Mouse (Mus musculus): ENCODE data around the gene Fam166a. TPM values are rescaled to one million over a fixed set of nuclear protein-coding genes. Genes with fewer than 3 reads are reported as not detected.

The Fam166a gene
- total RNA-seq, 2 experiments from 2014 or later: not detected

GRCm38 (mm10) chr2:25264851-25265250, 46.3 kb downstream of the Fam166a start:
- ATAC-seq (replicated peaks; ENCODE audit: low FRiP score, poor library complexity, severe bottlenecking): no peak

DNA sequence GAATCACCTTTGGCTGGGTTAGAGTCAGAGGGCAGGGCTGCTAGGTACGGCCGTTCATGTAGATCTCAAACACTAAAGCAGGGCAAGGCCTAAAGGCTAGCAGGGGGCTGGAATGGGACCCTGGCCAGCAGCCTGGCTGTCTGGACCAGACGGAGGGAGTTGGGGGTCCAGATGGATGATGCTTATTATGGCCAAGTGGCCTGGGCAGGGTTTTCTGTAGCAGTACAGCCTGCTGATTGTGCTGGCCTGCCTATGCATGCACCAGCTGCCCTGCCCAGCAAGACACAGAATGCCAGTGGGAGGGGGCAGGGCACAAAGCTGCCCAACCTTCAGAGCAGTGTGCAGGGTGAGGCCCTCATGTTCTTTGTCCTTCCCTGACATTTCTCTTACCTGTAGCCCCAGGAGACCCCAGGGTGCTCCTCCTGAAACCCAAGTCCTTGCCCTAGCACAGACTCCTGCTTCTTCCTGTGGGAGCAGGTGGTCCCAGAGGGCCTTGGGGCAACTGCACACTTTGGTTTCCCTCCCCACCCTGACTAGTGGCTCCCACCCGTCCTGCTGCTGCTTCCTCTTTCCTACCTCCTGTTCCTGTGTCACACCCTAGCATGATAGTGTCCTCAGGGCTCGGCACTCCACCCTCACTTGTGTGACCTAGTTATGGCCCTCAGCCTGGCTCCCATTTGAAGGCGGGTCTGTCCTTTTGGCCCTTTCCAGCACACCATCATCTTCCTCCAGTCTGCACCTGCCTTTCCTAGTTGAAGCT, 47.5 kb downstream of the Fam166a start:
- no peak for ATAC-seq (replicated peaks; ENCODE audit: low FRiP score, poor library complexity, severe bottlenecking)

DNA sequence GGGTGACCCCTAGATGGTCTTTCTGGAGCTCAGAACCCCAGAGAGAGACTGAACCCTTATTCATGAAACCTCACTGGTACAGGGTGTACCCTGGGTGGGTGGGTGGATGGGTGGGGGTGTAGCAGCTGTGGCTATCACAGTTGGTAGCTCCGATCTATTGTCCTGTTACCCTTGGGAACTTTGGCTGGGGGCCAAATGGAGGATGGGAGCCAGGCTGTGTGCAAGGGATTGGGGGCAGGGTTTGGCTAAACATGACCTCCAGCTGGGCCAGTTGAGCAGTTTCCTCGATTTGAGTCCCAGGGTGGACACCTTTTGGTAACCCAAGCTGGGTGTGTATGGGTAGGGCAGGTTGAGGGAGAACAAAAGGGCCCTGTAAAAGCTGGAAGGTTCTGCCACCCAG, 48.2 kb downstream of the Fam166a start:
- ATAC-seq (replicated peaks; ENCODE audit: low FRiP score, poor library complexity, severe bottlenecking): no peak

DNA sequence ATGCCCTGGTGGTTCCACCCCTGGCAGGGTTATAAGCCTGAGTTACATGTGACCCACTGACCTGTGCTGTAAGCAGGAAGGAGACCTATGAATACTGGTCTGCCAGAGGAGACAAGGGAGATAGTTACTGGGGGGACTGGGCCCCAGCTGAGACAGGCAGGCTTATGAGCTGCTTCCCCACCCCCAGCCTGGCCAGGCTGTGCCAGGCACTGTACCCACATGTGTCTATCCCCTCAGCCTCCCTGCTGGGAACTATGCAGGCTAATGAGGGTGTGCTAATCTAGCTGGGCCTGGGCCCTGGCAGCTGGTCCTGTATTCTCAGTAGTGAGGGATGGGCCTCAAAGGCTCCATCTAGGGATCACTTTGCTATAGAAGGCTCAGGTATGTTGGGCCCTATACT, 48.7 kb downstream of the Fam166a start:
- no peak for ATAC-seq (replicated peaks; ENCODE audit: low FRiP score, poor library complexity, severe bottlenecking)

DNA sequence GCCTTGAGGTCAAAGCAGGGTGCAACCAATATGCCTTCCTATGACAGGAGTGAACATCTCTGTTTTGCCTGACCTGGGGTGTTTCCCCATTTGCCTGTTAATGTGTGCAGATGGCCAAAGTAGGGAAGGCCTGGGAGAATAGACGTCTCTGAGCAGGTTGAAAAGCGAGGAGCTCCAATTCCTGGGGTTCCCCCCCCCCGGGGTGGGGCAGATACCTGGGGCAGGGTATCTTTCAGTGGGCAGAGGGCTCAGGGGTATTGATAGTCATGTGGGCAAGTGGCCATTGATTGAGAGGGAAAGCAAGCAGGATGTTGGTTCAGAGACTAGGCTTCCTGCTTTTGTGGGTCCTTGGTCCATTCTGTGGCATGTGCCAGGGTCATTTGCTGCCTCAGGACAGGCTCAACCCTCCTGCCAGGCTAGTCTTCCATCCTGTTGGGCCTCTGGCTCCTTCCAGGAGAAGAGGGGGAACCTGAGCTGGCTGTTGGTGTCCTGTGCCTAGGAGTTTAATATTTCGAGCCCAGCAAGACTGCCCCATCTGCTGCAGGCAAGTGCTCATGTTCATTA, 49.3 kb downstream of the Fam166a start:
- ATAC-seq (replicated peaks; ENCODE audit: low FRiP score, poor library complexity, severe bottlenecking): no peak

Other genes starting within 250 kb of the Fam166a start
Only the 30 nearest of the 32 such genes appear.
- 1.7 and 2.1 TPM in 2 replicates for gene Nsmf, start 164.4 kb upstream of the Fam166a start, total RNA-seq (2015; ENCODE audit: low replicate concordance)
- 0.60 and 1.5 TPM in 2 replicates for gene Nsmf, start 164.4 kb upstream of the Fam166a start, total RNA-seq (2017; ENCODE audit: low replicate concordance)
- not detected in 2 replicates for gene Entpd8, start 138.4 kb upstream of the Fam166a start, total RNA-seq (2015; ENCODE audit: low replicate concordance)
- gene Entpd8, start 138.4 kb upstream of the Fam166a start, total RNA-seq (2017; ENCODE audit: low replicate concordance): not detected in 2 replicates
- gene Noxa1, start 123.6 kb upstream of the Fam166a start, total RNA-seq (2015; ENCODE audit: low replicate concordance): not detected in 2 replicates
- not detected in 2 replicates for gene Noxa1, start 123.6 kb upstream of the Fam166a start, total RNA-seq (2017; ENCODE audit: low replicate concordance)
- not detected in 2 replicates for gene Nrarp, start 38.0 kb upstream of the Fam166a start, total RNA-seq (2015; ENCODE audit: low replicate concordance)
- 0.51 TPM in 1 of 2 replicates, not detected in the other for gene Nrarp, start 38.0 kb upstream of the Fam166a start, total RNA-seq (2017; ENCODE audit: low replicate concordance)
- 3.1 and 5.0 TPM in 2 replicates for gene Tor4a, start 21.9 kb upstream of the Fam166a start, total RNA-seq (2015; ENCODE audit: low replicate concordance)
- 6.7 and 7.4 TPM in 2 replicates for gene Tor4a, start 21.9 kb upstream of the Fam166a start, total RNA-seq (2017; ENCODE audit: low replicate concordance)
- gene Nelfb, start 7.3 kb upstream of the Fam166a start, total RNA-seq (2015; ENCODE audit: low replicate concordance): 0.77 and 6.1 TPM in 2 replicates
- gene Nelfb, start 7.3 kb upstream of the Fam166a start, total RNA-seq (2017; ENCODE audit: low replicate concordance): 19.5 and 25.7 TPM in 2 replicates
- not detected in 2 replicates for gene Stpg3, start 4.1 kb upstream of the Fam166a start, total RNA-seq (2015; ENCODE audit: low replicate concordance)
- 0.34 TPM in 1 of 2 replicates, not detected in the other for gene Stpg3, start 4.1 kb upstream of the Fam166a start, total RNA-seq (2017; ENCODE audit: low replicate concordance)
- gene Tubb4b, start 6.0 kb downstream of the Fam166a start, total RNA-seq (2015; ENCODE audit: low replicate concordance): 161 and 203 TPM in 2 replicates
- 205 and 234 TPM in 2 replicates for gene Tubb4b, start 6.0 kb downstream of the Fam166a start, total RNA-seq (2017; ENCODE audit: low replicate concordance)
- gene Slc34a3, start 15.6 kb downstream of the Fam166a start, total RNA-seq (2015; ENCODE audit: low replicate concordance): not detected in 2 replicates
- not detected in 2 replicates for gene Slc34a3, start 15.6 kb downstream of the Fam166a start, total RNA-seq (2017; ENCODE audit: low replicate concordance)
- not detected in 2 replicates for gene Rnf224, start 18.0 kb downstream of the Fam166a start, total RNA-seq (2015; ENCODE audit: low replicate concordance)
- not detected in 2 replicates for gene Rnf224, start 18.0 kb downstream of the Fam166a start, total RNA-seq (2017; ENCODE audit: low replicate concordance)
- gene Rnf208, start 23.5 kb downstream of the Fam166a start, total RNA-seq (2015; ENCODE audit: low replicate concordance): not detected in 2 replicates
- gene Rnf208, start 23.5 kb downstream of the Fam166a start, total RNA-seq (2017; ENCODE audit: low replicate concordance): not detected in 2 replicates
- not detected in 2 replicates for gene Cysrt1, start 23.7 kb downstream of the Fam166a start, total RNA-seq (2015; ENCODE audit: low replicate concordance)
- not detected in 2 replicates for gene Cysrt1, start 23.7 kb downstream of the Fam166a start, total RNA-seq (2017; ENCODE audit: low replicate concordance)
- 2.1 and 3.3 TPM in 2 replicates for gene AL732309.1, start 28.1 kb downstream of the Fam166a start, total RNA-seq (2015; ENCODE audit: low replicate concordance)
- gene AL732309.1, start 28.1 kb downstream of the Fam166a start, total RNA-seq (2017; ENCODE audit: low replicate concordance): 1.6 TPM in 1 of 2 replicates, not detected in the other
- gene Tmem203, start 36.7 kb downstream of the Fam166a start, total RNA-seq (2015; ENCODE audit: low replicate concordance): 2.5 and 8.8 TPM in 2 replicates
- 2.2 and 3.7 TPM in 2 replicates for gene Tmem203, start 36.7 kb downstream of the Fam166a start, total RNA-seq (2017; ENCODE audit: low replicate concordance)
- 1.5 and 4.0 TPM in 2 replicates for gene Tprn, start 43.9 kb downstream of the Fam166a start, total RNA-seq (2015; ENCODE audit: low replicate concordance)
- 0.26 and 2.6 TPM in 2 replicates for gene Tprn, start 43.9 kb downstream of the Fam166a start, total RNA-seq (2017; ENCODE audit: low replicate concordance)
- 36.5 and 67.5 TPM in 2 replicates for gene Ssna1, start 53.7 kb downstream of the Fam166a start, total RNA-seq (2015; ENCODE audit: low replicate concordance)
- 9.9 and 24.8 TPM in 2 replicates for gene Ssna1, start 53.7 kb downstream of the Fam166a start, total RNA-seq (2017; ENCODE audit: low replicate concordance)
- 8.4 and 12.9 TPM in 2 replicates for gene Anapc2, start 53.7 kb downstream of the Fam166a start, total RNA-seq (2015; ENCODE audit: low replicate concordance)
- gene Anapc2, start 53.7 kb downstream of the Fam166a start, total RNA-seq (2017; ENCODE audit: low replicate concordance): 9.2 and 18.7 TPM in 2 replicates
- gene Tmem210, start 69.4 kb downstream of the Fam166a start, total RNA-seq (2015; ENCODE audit: low replicate concordance): not detected in 2 replicates
- gene Tmem210, start 69.4 kb downstream of the Fam166a start, total RNA-seq (2017; ENCODE audit: low replicate concordance): not detected in 2 replicates
- gene Lrrc26, start 71.2 kb downstream of the Fam166a start, total RNA-seq (2015; ENCODE audit: low replicate concordance): not detected in 2 replicates
- not detected in 2 replicates for gene Lrrc26, start 71.2 kb downstream of the Fam166a start, total RNA-seq (2017; ENCODE audit: low replicate concordance)
- gene Grin1, start 100.4 kb downstream of the Fam166a start, total RNA-seq (2015; ENCODE audit: low replicate concordance): not detected in 2 replicates
- not detected in 2 replicates for gene Grin1, start 100.4 kb downstream of the Fam166a start, total RNA-seq (2017; ENCODE audit: low replicate concordance)
- 4.6 and 11.1 TPM in 2 replicates for gene Man1b1, start 113.6 kb downstream of the Fam166a start, total RNA-seq (2015; ENCODE audit: low replicate concordance)
- gene Man1b1, start 113.6 kb downstream of the Fam166a start, total RNA-seq (2017; ENCODE audit: low replicate concordance): 13.2 and 28.3 TPM in 2 replicates
- gene Dpp7, start 137.6 kb downstream of the Fam166a start, total RNA-seq (2015; ENCODE audit: low replicate concordance): 13.3 TPM in 1 of 2 replicates, not detected in the other
- gene Dpp7, start 137.6 kb downstream of the Fam166a start, total RNA-seq (2017; ENCODE audit: low replicate concordance): 2.6 TPM in 1 of 2 replicates, not detected in the other
- gene Uap1l1, start 146.9 kb downstream of the Fam166a start, total RNA-seq (2015; ENCODE audit: low replicate concordance): 7.7 and 13.3 TPM in 2 replicates
- 0.51 and 3.9 TPM in 2 replicates for gene Uap1l1, start 146.9 kb downstream of the Fam166a start, total RNA-seq (2017; ENCODE audit: low replicate concordance)
- gene Sapcd2, start 153.6 kb downstream of the Fam166a start, total RNA-seq (2015; ENCODE audit: low replicate concordance): 3.3 and 8.8 TPM in 2 replicates
- gene Sapcd2, start 153.6 kb downstream of the Fam166a start, total RNA-seq (2017; ENCODE audit: low replicate concordance): 0.98 and 8.0 TPM in 2 replicates
- not detected in 2 replicates for gene Entpd2, start 177.1 kb downstream of the Fam166a start, total RNA-seq (2015; ENCODE audit: low replicate concordance)
- not detected in 2 replicates for gene Entpd2, start 177.1 kb downstream of the Fam166a start, total RNA-seq (2017; ENCODE audit: low replicate concordance)
- not detected in 2 replicates for gene Npdc1, start 180.6 kb downstream of the Fam166a start, total RNA-seq (2015; ENCODE audit: low replicate concordance)
- gene Npdc1, start 180.6 kb downstream of the Fam166a start, total RNA-seq (2017; ENCODE audit: low replicate concordance): not detected in 2 replicates
- 2.7 and 4.0 TPM in 2 replicates for gene Fut7, start 204.5 kb downstream of the Fam166a start, total RNA-seq (2015; ENCODE audit: low replicate concordance)
- 4.4 and 4.5 TPM in 2 replicates for gene Fut7, start 204.5 kb downstream of the Fam166a start, total RNA-seq (2017; ENCODE audit: low replicate concordance)
- gene Abca2, start 210.0 kb downstream of the Fam166a start, total RNA-seq (2015; ENCODE audit: low replicate concordance): 7.7 and 16.7 TPM in 2 replicates
- gene Abca2, start 210.0 kb downstream of the Fam166a start, total RNA-seq (2017; ENCODE audit: low replicate concordance): 4.5 and 7.3 TPM in 2 replicates
- not detected in 2 replicates for gene Clic3, start 238.1 kb downstream of the Fam166a start, total RNA-seq (2015; ENCODE audit: low replicate concordance)
- not detected in 2 replicates for gene Clic3, start 238.1 kb downstream of the Fam166a start, total RNA-seq (2017; ENCODE audit: low replicate concordance)
- gene Paxx, start 242.3 kb downstream of the Fam166a start, total RNA-seq (2015; ENCODE audit: low replicate concordance): 18.2 and 33.8 TPM in 2 replicates
- gene Paxx, start 242.3 kb downstream of the Fam166a start, total RNA-seq (2017; ENCODE audit: low replicate concordance): 8.4 and 10.6 TPM in 2 replicates